Mouse (Mus musculus) megakaryocyte, embryonic 14.5 days (primary cell): ENCODE results near the gene Cdh6.

Experiments
- FLI1 ChIP-seq: IDR thresholded peaks from 2 replicates; pipeline ENCODE4 v1.6.1; 2012; ENCODE audit warnings: low read length, inconsistent platforms, mixed read lengths
- GATA1 ChIP-seq: IDR thresholded peaks from 3 replicates; pipeline ENCODE4 v1.6.1; 2012; ENCODE audit warnings: mixed read lengths, low read length, inconsistent platforms, borderline replicate concordance

DNA sequence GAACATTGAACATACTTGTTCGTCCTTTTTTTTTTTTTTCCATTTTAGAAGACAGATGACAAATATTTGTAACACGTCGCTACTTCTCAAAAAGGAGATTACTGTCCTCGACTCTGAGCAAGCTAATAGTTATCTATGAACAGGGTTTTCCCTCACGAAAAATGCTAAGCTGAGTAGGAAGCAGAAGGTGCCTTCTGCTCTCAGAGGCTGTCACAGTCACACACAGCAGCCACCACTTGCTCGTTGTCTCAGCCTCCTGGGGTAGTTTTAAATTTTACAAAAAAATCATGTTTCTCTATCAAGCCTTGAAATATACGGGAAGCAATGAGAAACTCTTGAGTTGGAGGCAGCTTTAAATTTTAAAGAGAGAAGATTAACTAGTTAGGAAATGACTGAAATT, 125.6 kb downstream of the Cdh6 start:
- TF ChIP-seq GATA1 = no peak
- no peak for TF ChIP-seq FLI1
